Mouse (Mus musculus) gastrocnemius, postnatal 14 days (tissue): Measurements from ENCODE around the gene Gemin5. TPM values are rescaled to one million over a fixed set of nuclear protein-coding genes. Genes with fewer than 3 reads are reported as not detected.
"Not testable (repeated sequence)": the region's sequence is repeated elsewhere in the genome, so short reads cannot be mapped to it uniquely, and the experiment has no call there.

Experiments used
- DNase-seq: peaks from one replicate; pipeline ENCODE4 v3.0.0; 2021; ENCODE audit warnings: mixed read lengths
- intact Hi-C: fragments of 180-260 bp; cut with DNase I; formaldehyde crosslinking; loops from one replicate; pipeline ENCODE4 v1.15.1; 2025; ENCODE audit warnings: low total_unique reads
- long read RNA-seq, 2 experiments: library from polyadenylated mRNA; stranded (forward); transcript quantifications; one replicate each; pipeline ENCODE4 v2.0.0; 2021
- total RNA-seq, 2 experiments: library from RNA; stranded (reverse); gene quantifications; 2 replicates each; pipeline ENCODE4 v1.2.3; 2021

The Gemin5 gene
- 10 to 100 TPM in 1 of 2 experiments, 1 to 10 TPM in 1; 9.5 to 10.8 TPM for total RNA-seq
- long read RNA-seq, experiment 1, full-length matches to known transcripts: 2 of 6 reads
- long read RNA-seq, experiment 1, partial matches to known transcripts: 2 of 6 reads
- long read RNA-seq, experiment 1, other reads (novel, unspliced or antisense): 2 of 6 reads
- long read RNA-seq, experiment 2, full-length matches to known transcripts: 3 of 17 reads
- long read RNA-seq, experiment 2, partial matches to known transcripts: 9 of 17 reads
- long read RNA-seq, experiment 2, other reads (novel, unspliced or antisense): 5 of 17 reads

DNA sequence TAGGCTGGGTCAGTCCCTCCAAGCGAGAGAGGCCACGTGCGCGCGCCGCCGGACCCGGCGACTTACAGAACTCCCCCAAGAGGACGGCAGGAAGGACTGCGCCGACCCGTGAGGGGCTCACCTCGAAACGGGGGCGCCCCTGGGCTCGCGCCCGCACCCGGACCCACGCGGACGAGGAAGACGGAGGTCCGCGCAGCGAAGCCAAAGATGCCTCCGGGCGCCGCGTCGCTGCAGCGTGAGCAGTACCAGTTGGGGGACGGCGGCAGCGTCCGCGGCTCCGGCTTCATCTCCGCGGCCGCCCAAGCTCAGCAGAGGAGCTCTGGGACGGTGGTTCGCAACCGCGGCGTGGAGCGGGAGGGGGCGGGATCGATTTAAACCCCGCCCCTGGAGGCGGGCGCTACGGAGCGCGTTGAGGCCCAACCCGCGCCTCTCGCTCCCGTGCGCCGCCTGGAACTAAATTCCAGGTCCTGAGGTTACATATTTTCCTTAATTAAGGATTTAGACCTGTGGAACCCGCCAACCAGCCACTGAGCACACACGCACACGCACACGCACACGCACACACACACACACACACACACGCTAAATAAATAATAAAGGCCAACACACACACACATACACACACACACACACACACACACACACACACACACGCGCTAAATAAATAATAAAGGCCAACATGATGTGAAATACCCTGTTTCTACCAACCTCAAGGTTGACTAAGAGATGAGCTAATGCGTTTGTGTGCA, at the start of gene Gemin5:
Gemin5 (minus strand) TSS at position 373 of the 749 bp plus-strand sequence.
- intact Hi-C loops: loop anchor here (10.0 kb wide), 1 partner anchor 64 kb away; the partner anchor contains the start of gene Cnot8

DNA sequence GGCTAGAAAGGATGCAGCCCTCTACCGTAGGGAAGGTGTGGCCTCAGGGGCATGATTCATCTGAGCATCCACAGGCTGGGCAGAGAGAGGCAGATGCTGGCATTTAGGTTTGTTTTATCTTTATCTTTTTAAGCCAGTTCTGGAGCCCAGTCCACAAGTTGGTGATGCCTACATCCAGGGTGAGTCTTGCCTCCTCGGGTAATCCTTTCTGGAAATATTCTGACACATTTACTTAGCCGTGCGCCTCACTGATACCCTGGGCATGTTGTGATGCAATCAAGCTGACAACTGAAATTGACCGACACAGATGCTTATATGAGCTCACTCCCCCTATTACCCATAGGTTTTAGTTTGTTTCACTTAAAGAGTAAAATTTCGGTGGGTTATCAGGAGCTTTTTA, 48.5 kb upstream of the Gemin5 start:
- intact Hi-C loops: no loop called here
- DNase-seq: no peak

More for the DNA sequence above, at the start of gene Gemin5:
- DNase-seq: peak; percentile 84

DNA sequence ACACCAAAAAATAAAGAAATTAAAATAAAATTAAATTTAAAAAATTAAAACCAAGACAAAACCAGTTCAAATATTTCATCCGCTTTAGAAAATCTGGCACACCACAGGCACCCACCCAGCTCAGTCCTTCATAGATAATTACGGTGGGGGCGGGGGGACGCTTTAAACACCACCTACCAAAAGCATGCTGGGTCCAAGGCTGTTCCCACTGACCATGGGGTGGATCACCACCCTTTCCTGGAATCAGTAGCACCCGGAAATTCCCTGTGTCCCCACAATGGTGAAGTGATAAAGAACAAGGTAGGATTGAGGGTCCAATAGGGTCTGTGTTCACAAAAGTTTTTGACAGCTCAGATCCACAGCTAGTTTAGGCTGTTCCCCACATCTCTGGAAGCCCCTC, 47.5 kb upstream of the Gemin5 start:
- no peak for DNase-seq
- intact Hi-C loops: no loop called here

DNA sequence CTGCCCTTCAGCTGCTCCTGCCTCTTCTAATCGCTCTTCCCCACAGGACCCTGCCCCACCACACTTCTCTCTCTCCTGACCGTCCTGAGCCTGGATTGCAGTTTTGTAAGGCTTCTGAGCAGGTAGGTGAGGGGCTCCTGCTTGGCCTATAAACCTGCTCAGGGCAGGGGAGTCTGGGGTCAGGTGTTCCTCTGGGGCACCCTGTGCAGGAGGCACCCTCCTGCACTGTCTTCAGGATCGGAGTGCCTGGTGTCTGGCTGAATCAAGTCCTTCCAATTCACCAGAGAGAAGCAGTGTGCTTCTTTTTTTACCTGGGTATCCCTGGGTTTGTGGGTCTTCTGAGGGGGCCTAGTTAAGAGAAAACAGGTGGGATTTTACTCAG, 46.7 kb upstream of the Gemin5 start:
- intact Hi-C loops, DNase-seq: not testable (repeated sequence)

DNA sequence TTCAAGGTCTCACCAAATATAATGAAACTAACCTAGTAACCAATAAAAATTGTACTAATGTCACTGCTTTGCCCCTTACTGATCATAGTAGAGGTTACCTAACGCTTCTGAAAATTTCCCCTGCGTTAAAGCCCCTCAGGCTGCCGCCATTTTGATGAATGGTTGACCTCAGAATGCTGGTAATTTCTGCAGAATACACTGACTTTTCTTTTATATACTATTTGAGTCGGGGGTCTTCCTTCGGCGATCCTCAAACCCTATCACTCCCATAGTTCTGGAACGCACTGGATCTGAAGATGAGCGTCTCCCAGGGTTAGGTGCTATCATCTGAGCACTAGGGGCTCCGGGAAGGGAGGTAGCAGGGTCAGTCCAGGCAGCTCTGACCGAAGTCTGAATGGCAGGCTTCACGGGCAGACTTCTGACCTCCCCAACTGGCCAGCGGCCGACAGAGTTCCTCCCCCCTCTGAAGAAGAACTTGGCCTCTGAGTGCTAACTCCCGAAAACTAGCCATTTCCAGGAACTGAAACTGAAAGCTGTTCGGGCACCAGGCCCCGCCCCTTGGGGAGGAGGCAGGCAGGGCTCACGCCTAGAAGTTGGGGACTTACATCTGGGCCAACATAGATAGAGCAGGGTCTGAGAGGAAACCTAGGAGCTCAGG, 46.2 kb upstream of the Gemin5 start:
- intact Hi-C loops: no loop called here
- peak; percentile 88 for DNase-seq

DNA sequence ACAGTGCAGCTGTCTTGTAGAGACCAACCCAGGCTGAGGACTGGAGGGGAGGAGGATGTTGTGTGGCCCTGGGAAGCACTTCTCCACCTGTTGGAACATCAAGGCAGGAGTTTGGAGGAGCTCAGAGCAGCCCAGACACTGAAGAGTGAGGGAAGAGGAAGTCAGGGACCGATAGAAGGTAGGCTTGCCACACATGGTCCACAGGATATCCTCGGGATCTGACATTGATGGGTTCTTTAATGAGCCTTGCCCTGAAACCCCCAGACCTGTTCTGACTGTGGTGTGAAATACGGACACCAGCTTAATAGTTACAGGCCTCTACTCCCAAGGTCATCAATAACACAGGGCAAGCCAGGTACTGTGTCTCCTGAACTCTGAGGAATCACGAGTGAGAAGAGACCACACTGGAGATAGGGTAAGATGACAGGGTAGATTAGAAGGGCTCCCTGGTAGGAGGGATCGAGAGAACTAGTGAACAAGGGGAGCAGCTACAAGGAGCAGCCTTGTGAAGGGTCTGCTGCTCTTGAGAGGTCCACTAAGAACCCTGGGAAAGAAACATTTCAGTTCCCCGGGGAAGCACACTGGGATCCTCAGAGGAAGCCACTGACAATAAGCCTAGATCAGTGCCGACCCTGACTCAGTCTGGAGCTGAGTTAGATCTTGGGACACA, 45.5 kb upstream of the Gemin5 start:
- intact Hi-C loops: no loop called here
- no peak for DNase-seq

DNA sequence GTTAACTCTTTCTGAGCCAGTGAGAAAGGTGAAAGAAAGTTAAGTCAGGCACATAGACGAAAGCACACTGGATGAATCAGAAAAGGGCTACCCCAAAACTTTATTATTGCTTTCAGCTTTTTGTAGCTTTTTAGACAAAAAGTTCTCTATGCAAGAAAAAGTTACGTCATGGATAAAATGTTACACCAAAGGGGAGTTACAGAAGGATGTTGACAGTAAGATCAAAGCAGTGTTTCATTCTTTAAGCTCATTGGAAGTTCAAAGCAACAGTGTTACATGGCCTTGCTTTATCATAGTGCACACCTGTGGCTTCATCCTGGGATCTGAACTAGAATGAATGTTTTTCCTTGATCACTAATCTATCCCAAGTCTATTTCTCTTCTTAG, 43.3 kb upstream of the Gemin5 start:
- intact Hi-C loops: no loop called here

DNA sequence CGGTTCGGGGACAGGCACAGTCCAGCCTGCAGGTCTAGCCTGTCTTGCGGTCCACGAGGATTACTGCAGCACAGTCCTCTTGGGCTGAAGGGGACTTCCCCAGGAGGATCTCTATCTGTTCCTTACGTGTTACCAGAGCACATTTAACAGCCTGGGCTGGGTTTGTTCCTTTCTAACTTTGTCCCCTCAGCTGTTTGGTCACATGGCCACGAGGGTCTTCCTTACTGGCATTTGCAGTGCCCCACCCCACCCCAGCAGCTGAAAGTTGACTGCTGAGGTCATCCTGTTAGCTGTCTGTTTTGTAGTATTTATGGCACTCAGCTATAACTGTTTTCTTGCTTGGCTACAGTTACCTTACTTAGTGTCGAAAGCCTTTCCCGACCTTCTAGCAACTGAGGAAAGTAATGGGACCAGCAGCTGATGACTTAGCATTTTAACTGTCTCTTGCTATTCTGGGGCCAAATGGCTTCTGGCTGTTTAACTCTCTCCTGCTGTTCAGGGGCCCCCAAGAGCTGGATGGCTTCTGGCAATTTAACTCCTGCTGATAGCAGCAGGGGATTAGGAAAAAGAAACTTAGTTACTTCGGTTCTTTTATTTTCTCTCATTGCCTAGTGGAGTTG, 42.8 kb upstream of the Gemin5 start:
- intact Hi-C loops: no loop called here
- DNase-seq: no peak

More for the DNA sequence above, 43.3 kb upstream of the Gemin5 start:
- DNase-seq: no peak

DNA sequence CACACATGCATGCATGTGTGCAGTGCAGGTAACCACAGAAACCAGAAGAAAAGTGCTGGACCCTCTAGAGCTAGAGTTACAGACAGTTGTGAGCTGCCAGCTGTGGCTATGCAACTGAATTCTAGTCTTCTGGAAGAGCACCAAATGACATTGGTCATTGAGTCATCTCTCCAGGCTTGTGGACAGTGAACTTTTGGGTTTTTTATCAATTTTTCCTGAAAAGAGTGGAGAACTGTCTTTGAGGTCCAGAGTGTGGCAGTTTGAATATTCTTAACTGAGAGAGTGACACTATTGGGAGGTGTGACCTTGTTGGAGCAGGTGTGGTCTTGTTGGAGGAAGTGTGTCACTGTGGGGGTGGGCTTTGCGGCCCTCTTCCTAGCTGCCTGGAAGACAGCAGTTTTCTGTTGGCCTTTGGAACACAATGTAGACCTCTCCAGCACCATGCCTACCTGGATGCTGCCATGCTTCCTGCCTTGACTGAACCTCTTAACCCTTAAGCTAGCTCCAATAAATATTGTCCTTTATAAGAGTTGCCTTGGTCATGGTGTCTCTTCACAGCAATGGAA, 42.1 kb upstream of the Gemin5 start:
- intact Hi-C loops: no loop called here
- DNase-seq: no peak

DNA sequence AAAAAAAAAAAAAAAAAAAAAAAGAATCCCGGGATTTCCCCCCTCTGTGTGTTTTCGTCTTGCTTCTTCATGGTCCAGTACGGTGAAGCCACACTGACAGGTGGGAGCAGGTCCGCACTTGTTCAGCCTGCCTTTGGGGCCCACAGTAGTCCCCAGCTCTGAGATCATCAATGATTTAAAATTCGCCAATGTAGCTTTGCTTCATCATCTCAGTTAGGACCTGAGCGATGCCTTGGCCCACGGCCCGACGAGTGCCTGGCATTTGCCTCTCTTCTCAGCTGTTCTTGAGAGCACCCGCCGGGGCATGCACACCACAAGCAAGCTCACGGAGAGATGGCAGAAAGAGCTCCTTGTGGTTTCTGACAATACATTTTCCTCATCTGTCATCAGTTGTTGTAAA, 32.7 kb upstream of the Gemin5 start:
- DNase-seq: peak; percentile 27
- intact Hi-C loops: no loop called here

DNA sequence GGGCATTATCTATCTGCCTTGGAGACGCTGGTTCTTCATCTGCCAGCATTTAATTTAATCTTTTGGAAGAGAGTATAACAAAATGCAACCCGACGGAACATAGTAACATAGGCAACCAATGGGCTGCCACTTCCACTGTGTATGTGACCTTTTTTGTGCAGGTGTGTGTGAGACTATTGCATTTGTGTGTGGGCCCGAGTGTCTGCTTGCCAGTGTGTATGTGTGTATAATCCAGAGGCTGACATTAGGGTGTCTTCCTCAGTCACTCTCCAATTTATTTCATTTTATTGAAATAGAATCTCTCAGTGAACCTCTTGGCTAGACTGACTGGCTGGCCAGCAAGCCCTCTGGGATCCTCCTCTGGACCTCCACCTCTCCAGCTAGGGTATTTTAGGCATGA, 31.9 kb upstream of the Gemin5 start:
- DNase-seq: no peak
- intact Hi-C loops: no loop called here

DNA sequence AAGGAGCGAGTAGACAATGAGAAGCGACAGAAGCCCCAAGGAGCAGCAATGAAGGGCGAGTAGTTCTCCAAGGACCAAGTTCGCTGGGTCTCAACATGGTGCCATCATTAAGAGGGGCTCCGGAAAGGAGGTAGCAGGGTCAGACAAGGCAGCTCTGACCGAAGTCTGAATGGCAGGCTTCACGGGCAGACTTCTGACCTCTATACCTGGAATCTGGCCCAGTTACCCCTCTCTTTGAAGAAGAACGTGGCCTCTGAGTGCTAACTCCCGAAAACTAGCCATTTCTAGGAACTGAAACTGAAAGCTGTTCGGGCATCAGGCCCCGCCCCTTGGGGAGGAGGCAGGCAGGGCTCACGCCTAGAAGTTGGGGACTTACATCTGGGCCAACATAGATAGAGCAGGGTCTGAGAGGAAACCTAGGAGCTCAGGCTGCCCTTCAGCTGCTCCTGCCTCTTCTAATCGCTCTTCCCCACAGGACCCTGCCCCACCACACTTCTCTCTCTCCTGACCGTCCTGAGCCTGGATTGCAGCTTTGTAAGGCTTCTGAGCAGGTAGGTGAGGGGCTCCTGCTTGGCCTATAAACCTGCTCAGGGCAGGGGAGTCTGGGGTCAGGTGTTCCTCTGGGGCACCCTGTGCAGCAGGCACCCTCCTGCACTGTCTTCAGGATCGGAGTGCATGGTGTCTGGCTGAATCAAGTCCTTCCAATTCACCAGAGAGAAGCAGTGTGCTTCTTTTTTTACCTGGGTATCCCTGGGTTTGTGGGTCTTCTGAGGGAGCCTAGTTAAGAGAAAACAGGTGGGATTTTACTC, 31.1 kb upstream of the Gemin5 start, which contains the start of the genes Igtp and Irgm2:
Igtp (plus strand) TSS at position 328 of the 809 bp plus-strand sequence.
Irgm2 (plus strand) TSS at position 390 of the 809 bp plus-strand sequence.
- intact Hi-C loops: not testable (repeated sequence)
- DNase-seq: peak; percentile 80

DNA sequence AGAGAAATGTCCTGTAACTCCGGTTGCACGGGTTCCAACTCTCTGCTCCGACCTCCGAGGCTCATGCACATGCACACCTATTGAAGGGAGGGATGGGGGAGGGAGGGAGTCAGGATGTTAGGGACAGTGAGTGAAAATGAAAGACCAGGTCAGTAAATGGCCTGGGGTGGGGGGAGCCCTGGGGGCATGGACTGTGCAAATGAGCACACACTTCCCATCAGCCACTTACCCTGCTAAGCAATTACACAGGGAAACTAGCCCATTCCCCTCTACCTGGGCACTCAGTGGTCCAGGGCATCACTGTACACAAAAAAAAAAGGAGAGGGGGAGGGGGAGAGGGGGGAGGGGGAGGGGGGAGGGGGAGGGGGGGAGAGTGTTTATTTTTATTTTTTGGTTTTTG, 30.3 kb upstream of the Gemin5 start:
- intact Hi-C loops: no loop called here
- no peak for DNase-seq

DNA sequence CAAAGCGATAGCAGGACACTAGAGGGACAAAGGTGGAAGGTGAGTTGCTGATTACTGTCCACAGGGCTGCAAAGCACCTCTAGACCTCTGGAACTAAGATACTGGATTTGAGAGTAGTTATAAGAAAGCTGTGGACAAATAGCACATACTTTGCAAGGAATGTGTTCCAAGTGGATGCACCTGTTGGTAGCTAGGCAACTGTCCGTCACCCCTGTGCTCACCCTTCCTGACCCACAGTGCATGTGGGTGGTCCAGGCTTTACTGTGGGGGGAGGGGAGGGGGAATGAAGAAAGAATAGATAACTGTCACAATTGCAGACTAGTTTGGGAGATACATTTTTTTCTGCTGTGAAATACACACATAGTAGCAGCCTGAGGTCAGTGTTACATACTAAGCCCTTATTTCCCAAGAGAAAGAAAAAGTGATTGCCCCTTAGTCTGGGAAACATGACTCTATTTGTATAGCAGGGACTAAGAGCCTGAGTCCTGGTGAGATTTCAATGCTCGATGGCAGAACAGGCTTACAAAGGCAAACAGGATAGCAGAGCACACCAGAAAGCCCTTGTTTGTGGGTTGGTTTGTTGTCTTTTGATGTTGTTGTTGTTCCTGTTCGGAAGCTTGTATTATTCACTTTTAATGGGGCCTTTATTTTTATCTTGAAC, 25.7 kb upstream of the Gemin5 start:
- DNase-seq: no peak
- intact Hi-C loops: no loop called here

DNA sequence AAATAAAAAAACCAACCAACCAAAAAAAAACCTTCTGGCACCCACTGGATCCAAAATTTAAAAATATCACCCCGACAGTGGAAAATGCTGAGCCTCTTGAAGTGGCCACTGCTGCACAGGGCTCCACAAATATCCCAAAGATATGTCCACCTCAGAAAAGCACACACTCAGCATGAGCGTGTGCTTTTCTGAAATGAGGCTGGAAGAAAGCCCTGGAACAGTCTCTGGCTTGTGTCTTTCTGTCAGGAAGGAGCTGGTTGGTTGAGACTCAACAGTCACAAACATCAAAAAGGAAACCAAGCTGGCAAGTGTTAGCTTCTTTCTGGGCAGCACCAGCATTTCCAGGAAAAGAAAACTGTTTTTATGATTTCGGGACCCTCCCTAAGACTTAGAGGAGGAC, 25.0 kb upstream of the Gemin5 start:
- no peak for DNase-seq
- intact Hi-C loops: no loop called here

DNA sequence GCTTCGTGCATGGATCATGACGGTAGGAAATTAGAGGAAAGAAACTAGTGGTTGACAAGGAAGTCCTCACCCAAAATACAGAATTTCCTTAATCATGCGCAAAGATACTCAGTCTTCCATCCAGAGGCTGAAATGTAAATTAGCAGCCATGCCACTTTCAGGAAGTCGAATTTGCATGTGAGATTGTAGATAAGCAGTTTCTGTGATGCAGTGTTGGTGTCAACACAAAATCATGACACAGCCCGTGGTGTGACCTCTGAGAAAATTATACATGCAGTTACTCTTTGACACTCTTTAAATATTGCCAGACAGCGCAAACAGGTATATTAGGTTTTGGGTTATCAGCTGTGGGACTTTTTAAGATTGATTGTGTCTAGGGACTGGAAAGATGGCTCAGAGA, 21.3 kb upstream of the Gemin5 start:
- intact Hi-C loops: no loop called here
- no peak for DNase-seq

DNA sequence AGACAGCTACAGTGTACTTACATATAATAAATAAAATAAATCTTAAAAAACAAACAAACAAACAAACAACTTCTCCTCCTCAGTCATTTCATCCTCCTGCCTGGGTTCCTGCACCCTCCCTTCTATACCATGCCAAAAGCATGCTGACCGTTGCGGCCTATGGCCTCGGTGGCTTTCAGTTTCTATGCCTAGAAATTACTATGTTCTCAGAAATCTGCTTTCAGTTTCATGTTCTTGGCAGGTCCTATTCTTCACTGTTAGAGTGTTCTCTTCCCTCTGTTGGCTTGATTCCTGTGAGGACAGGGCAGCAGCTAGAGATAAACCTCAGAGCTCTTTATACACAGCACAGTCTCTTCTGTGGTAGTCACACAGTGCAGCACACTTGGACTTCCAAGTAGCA, 15.2 kb upstream of the Gemin5 start:
- intact Hi-C loops: no loop called here
- no peak for DNase-seq

DNA sequence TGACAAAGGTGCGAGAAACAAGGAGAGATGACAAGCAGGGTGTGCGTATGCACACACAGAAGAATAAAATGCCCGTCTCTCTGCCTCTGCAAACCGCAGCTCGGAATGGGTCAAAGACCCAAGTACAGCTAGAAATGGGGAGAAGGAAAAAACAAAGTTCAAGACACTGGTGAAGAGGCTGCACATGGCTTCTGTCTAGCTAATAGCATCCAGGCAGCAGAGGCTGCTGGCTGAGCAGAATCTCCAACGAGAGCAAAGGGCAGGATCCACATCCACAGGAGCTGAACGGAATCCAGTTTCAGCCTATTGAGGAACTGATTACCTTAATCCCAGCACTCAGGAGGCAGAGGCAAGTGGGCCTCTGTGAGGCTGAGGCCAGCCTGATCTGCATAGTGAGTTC, 12.4 kb upstream of the Gemin5 start:
- intact Hi-C loops: loop anchor here (2.0 kb wide), 1 partner anchor 44 kb away; no protein-coding TSS in a partner anchor
- no peak for DNase-seq
